Mouse (Mus musculus): ENCODE results near the gene Cdh22. TPM values are rescaled to one million over a fixed set of nuclear protein-coding genes. Genes with fewer than 3 reads are reported as not detected.

Gene Cdh22
- total RNA-seq, 2 experiments from 2014 or later = 0.36 to 0.64 TPM

- intact Hi-C loops (cut with DNase I) = no loop called here
- Histone ChIP-seq H3K4me3 (no peak overlapping the region), H3K27ac (no peak overlapping the region)
- no peak for DNase-seq
- no peak for TF ChIP-seq CTCF (IDR thresholded peaks at IDR 0.05)
Measured at GRCm38 (mm10) chr2:165217361-165218149, 17.1 kb downstream of the Cdh22 start.

GRCm38 (mm10) chr2:165215103-165215951, 19.3 kb downstream of the Cdh22 start:
- H3K4me3 ChIP-seq = peak overlapping the region; percentile 23; the same call in 1 of the 2 replicates
- intact Hi-C loops (cut with DNase I) = no loop called here

GRCm38 (mm10) chr2:165211426-165212079, 23.1 kb downstream of the Cdh22 start:
- TF ChIP-seq CTCF (IDR thresholded peaks at IDR 0.05) = no peak
- intact Hi-C loops (cut with DNase I) = no loop called here
- DNase-seq = no peak
- H3K4me3 ChIP-seq = no peak overlapping the region
- H3K27ac ChIP-seq = no peak overlapping the region

More at GRCm38 (mm10) chr2:165215103-165215951, 19.3 kb downstream of the Cdh22 start:
- no peak for TF ChIP-seq CTCF (IDR thresholded peaks at IDR 0.05)
- DNase-seq = no peak
- H3K27ac ChIP-seq = no peak overlapping the region

- no peak for DNase-seq
- intact Hi-C loops (cut with DNase I) = no loop called here
- no peak overlapping the region for H3K27ac ChIP-seq
- no peak for TF ChIP-seq CTCF (IDR thresholded peaks at IDR 0.05)
- no peak overlapping the region for H3K4me3 ChIP-seq
Measured at GRCm38 (mm10) chr2:165210948-165211347, 23.7 kb downstream of the Cdh22 start.

- H3K27ac ChIP-seq = no peak overlapping the region
- DNase-seq = no peak
- no peak for TF ChIP-seq CTCF (IDR thresholded peaks at IDR 0.05)
- intact Hi-C loops (cut with DNase I) = no loop called here
- no peak overlapping the region for H3K4me3 ChIP-seq
Measured at GRCm38 (mm10) chr2:165207689-165208088, 27.0 kb downstream of the Cdh22 start.

GRCm38 (mm10) chr2:165207086-165207485, 27.6 kb downstream of the Cdh22 start:
- Histone ChIP-seq H3K27ac (no peak overlapping the region), H3K4me3 (no peak overlapping the region)
- intact Hi-C loops (cut with DNase I) = no loop called here
- TF ChIP-seq CTCF (IDR thresholded peaks at IDR 0.05) = no peak
- DNase-seq = no peak

- H3K27ac ChIP-seq = no peak overlapping the region
- no peak for DNase-seq
- no peak for TF ChIP-seq CTCF (IDR thresholded peaks at IDR 0.05)
- no peak overlapping the region for H3K4me3 ChIP-seq
- intact Hi-C loops (cut with DNase I) = no loop called here
Measured at GRCm38 (mm10) chr2:165205486-165205885, 29.2 kb downstream of the Cdh22 start.

- Histone ChIP-seq H3K4me3 (no peak overlapping the region), H3K27ac (no peak overlapping the region)
- no peak for TF ChIP-seq CTCF (IDR thresholded peaks at IDR 0.05)
- no peak for DNase-seq
- intact Hi-C loops (cut with DNase I) = no loop called here
Measured at GRCm38 (mm10) chr2:165204931-165205330, 29.7 kb downstream of the Cdh22 start.

- peak overlapping the region; percentile 53 for H3K4me3 ChIP-seq
- DNase-seq = no peak
- H3K27ac ChIP-seq = no peak overlapping the region
- intact Hi-C loops (cut with DNase I) = no loop called here
- TF ChIP-seq CTCF (IDR thresholded peaks at IDR 0.05) = no peak
Measured at GRCm38 (mm10) chr2:165201761-165202751, 32.6 kb downstream of the Cdh22 start.

GRCm38 (mm10) chr2:165197546-165197945, 37.1 kb downstream of the Cdh22 start:
- no peak for TF ChIP-seq CTCF (IDR thresholded peaks at IDR 0.05)
- H3K4me3 ChIP-seq = no peak overlapping the region
- no peak for DNase-seq
- no peak overlapping the region for H3K27ac ChIP-seq
- intact Hi-C loops (cut with DNase I) = no loop called here

- intact Hi-C loops (cut with DNase I) = no loop called here
- TF ChIP-seq CTCF (IDR thresholded peaks at IDR 0.05) = no peak
- Histone ChIP-seq H3K27ac (peak overlapping the region; percentile 38; the same call in 1 of the 2 replicates), H3K4me3 (peak overlapping the region; percentile 45)
- DNase-seq = peak; percentile 38
Measured at GRCm38 (mm10) chr2:165195411-165196182, 39.1 kb downstream of the Cdh22 start.

Measured in gastrocnemius, adult 2 months (tissue).